7 mouse cellular contexts compared by ENCODE assay signal in the genomic region with DNA sequence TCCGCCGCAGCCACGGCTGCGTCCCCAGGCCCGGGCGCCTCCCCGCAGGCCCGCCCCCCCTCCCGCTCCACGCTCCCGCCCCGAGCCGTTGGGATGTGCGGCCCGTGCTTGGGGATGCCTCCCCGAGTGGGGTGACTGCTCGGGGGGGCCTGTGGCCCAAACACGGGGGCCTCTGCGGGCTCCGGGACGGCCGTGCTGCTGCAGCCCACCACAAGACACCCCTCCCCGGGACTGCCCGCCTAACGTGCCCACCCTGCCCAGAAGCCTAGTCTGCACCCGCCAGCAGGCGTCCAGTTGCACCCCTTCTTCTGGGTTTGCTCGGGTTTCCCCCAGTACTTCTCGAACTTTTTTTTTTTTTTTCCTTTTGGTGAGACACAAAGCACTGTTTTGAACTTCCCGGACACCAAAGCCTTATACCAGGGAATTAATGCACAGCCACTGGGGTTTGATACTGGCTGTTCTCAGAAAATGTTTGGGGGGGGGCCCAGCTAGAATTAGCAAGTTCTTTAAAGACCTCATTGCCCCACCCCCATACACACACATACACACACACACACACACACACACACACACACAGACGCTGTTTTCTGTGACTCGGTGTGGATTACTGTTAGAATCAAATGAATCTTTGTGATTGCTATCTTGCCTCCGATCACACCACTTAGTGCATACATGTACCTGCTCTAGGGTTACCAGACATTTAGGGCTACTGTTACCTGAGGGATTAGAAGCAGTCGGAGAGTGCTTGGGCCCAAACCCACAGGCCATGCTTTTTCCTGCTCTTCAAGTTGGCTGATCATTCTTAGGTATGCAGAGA. TPM values are rescaled to one million over a fixed set of nuclear protein-coding genes. Genes with fewer than 3 reads are reported as not detected.
DNase-seq lines count a peak whose midpoint lies in the region; ATAC-seq and TF ChIP-seq lines count a peak whose summit lies in the region.

No protein-coding gene starts in this region.

- H3K4me3 ChIP-seq in kidney, postnatal 0 days (replicated peaks; ENCODE audit: low read depth, low read length), result peak overlapping the region; percentile 85
- peak overlapping the region; percentile 84 for H3K4me3 ChIP-seq in G1E (ENCODE audit: low read depth, low read length)
- H3K4me3 ChIP-seq in embryonic facial prominence, embryonic 10.5 days, result peak overlapping the region; percentile 90
- H3K4me3 ChIP-seq in midbrain, embryonic 15.5 days, result peak overlapping the region; percentile 61

- H3K4me2 ChIP-seq in kidney, postnatal 0 days (ENCODE audit: low read length), result peak overlapping the region; percentile 93
- peak overlapping the region; percentile 98 for H3K4me2 ChIP-seq in midbrain, embryonic 15.5 days

- no peak; the same call in 1 of the 2 replicates for TF ChIP-seq CTCF in kidney, postnatal 0 days (IDR thresholded peaks at IDR 0.05; ENCODE audit: low read depth)
- TF ChIP-seq CTCF in G1E (IDR thresholded peaks at IDR 0.05; ENCODE audit: low read depth, low read length), result no peak

- no peaks in the 10 kb centered on the region for H3K9me3 ChIP-seq in kidney, postnatal 0 days (replicated peaks; ENCODE audit: low read length)
- H3K9me3 ChIP-seq in G1E (replicated peaks), result no peaks in the 10 kb centered on the region
- H3K9me3 ChIP-seq in embryonic facial prominence, embryonic 10.5 days, result no peaks in the 10 kb centered on the region
- no peaks in the 10 kb centered on the region for H3K9me3 ChIP-seq in midbrain, embryonic 15.5 days

- peak overlapping the region; percentile 71 for H3K9ac ChIP-seq in kidney, postnatal 0 days (ENCODE audit: low read depth, low read length)
- no peak overlapping the region; the same call in 1 of the 2 replicates for H3K9ac ChIP-seq in midbrain, embryonic 15.5 days

- ATAC-seq in kidney, postnatal 0 days (replicated peaks; ENCODE audit: low FRiP score, low read depth), result peak; percentile 41
- no peak for ATAC-seq in G1E (ENCODE audit: extremely low read depth, insufficient number of reproducible peaks, low FRiP score, poor library complexity, severe bottlenecking)
- ATAC-seq in midbrain, embryonic 15.5 days (replicated peaks), result peak; percentile 41

- peak overlapping the region; percentile 100 for H3K27ac ChIP-seq in kidney, postnatal 0 days
- H3K27ac ChIP-seq in embryonic facial prominence, embryonic 10.5 days (replicated peaks), result peak overlapping the region; percentile 100
- peak overlapping the region; percentile 99; the same call in 1 of the 2 replicates for H3K27ac ChIP-seq in midbrain, embryonic 15.5 days

- H3K27me3 ChIP-seq in kidney, postnatal 0 days (ENCODE audit: insufficient read depth, low read length), result no peaks in the 10 kb centered on the region
- no peaks in the 10 kb centered on the region for H3K27me3 ChIP-seq in G1E (ENCODE audit: insufficient read depth, low read length)
- no peaks in the 10 kb centered on the region for H3K27me3 ChIP-seq in embryonic facial prominence, embryonic 10.5 days (replicated peaks; ENCODE audit: low read depth, poor library complexity, severe bottlenecking)
- H3K27me3 ChIP-seq in midbrain, embryonic 15.5 days (replicated peaks), result no peaks in the 10 kb centered on the region

- DNase-seq in kidney, postnatal 0 days (ENCODE audit: low spot score), result peak; percentile 45
- no peak for DNase-seq in kidney, adult 9 months
- peak; percentile 53 for DNase-seq in G1E (ENCODE audit: low spot score)
- DNase-seq in embryonic facial prominence, embryonic 10.5 days (ENCODE audit: low spot score), result no peak
- peak; percentile 61 for DNase-seq in induced T-regulatory cell, adult 2 months (ENCODE audit: low read depth)
- DNase-seq in urinary bladder, postnatal 10 days (ENCODE audit: low spot score), result no peak

- H3K4me1 ChIP-seq in kidney, postnatal 0 days (replicated peaks; ENCODE audit: insufficient read depth, low read length), result no peaks in the 10 kb centered on the region
- H3K4me1 ChIP-seq in G1E (ENCODE audit: insufficient read depth, low read depth, low read length), result peaks cover 17% of the 10 kb centered on the region
- H3K4me1 ChIP-seq in embryonic facial prominence, embryonic 10.5 days, result peaks cover 27% of the 10 kb centered on the region
- H3K4me1 ChIP-seq in midbrain, embryonic 15.5 days, result peaks cover 27% of the 10 kb centered on the region

- WGBS in kidney, postnatal 0 days, result 2% methylated on average over 24 of the region's 34 CpGs
- WGBS in embryonic facial prominence, embryonic 10.5 days, result 3% methylated on average over 27 of the region's 34 CpGs
- 2% methylated on average over 33 of the region's 34 CpGs for WGBS in midbrain, embryonic 15.5 days

- H3K36me3 ChIP-seq in kidney, postnatal 0 days (ENCODE audit: insufficient read depth, low read length), result no peaks in the 10 kb centered on the region
- H3K36me3 ChIP-seq in G1E (replicated peaks), result peaks cover 24% of the 10 kb centered on the region
- H3K36me3 ChIP-seq in embryonic facial prominence, embryonic 10.5 days (replicated peaks), result peaks cover 24% of the 10 kb centered on the region
- H3K36me3 ChIP-seq in midbrain, embryonic 15.5 days (replicated peaks), result no peaks in the 10 kb centered on the region

RNA-seq across cellular contexts. Expression of a gene that starts 58.6 kb away (rescaled TPM):
- polyA plus RNA-seq in kidney, postnatal 0 days (2015; fragmentation: Nextera tagmentation; extraction: Ambion mirVana), result 0.22 TPM in 1 of 2 replicates, not detected in the other
- total RNA-seq in G1E (2014; fragmentation: Nextera tagmentation), result not detected in 2 replicates
- total RNA-seq in G1E (2017), result not detected in 2 replicates
- not detected in 2 replicates for polyA plus RNA-seq in G1E (2012)
- polyA plus RNA-seq in embryonic facial prominence, embryonic 10.5 days (2016; fragmentation: Nextera tagmentation; extraction: Ambion mirVana), result 0.49 and 4.6 TPM in 2 replicates
- polyA plus RNA-seq in midbrain, embryonic 15.5 days (2015; fragmentation: Nextera tagmentation; extraction: Ambion mirVana), result 6.5 and 8.6 TPM in 2 replicates

Comparison
In these comparisons a context has a peak if more than half of its experiments do, and no peak if none do; other contexts are left out.
1. DNase-seq: peak in kidney, postnatal 0 days (single experiment), G1E (single experiment) and induced T-regulatory cell, adult 2 months (single experiment); none in kidney, adult 9 months (single experiment), embryonic facial prominence, embryonic 10.5 days (single experiment) and urinary bladder, postnatal 10 days (single experiment).
2. Peak in every context shown above with its lines, with median percentiles within 50 percentile points of each other: H3K27ac ChIP-seq and H3K4me3 ChIP-seq.